Mouse (Mus musculus) brain, embryonic 14.5 days (tissue): ENCODE measurements around the gene Kifc1.

ENCODE experiments used
- CTCF ChIP-seq: fragments of 200-500 bp; IDR thresholded peaks from 2 replicates; pipeline ENCODE4 v1.5.1; 2012; ENCODE audit warnings: inconsistent platforms, mild to moderate bottlenecking, moderate library complexity, borderline replicate concordance; ENCODE audit not compliant: insufficient read depth, insufficient read length; ENCODE audit errors: extremely low read depth
- POLR2A ChIP-seq: fragments of 200-500 bp; IDR thresholded peaks from 2 replicates; pipeline ENCODE4 v1.6.1; 2012; ENCODE audit warnings: mild to moderate bottlenecking, inconsistent platforms, borderline replicate concordance; ENCODE audit not compliant: poor library complexity, insufficient read depth, insufficient read length, severe bottlenecking; ENCODE audit errors: extremely low read depth

- TF ChIP-seq CTCF, result no peak
- no peak for TF ChIP-seq POLR2A
These were observed 40.1 kb upstream of the Kifc1 start for GRCm38 (mm10) chr17:33930280-33931158.
